Mouse (Mus musculus) spleen, postnatal 0 days (tissue): ENCODE measurements around the gene Pigl. TPM values are rescaled to one million over a fixed set of nuclear protein-coding genes. Genes with fewer than 3 reads are reported as not detected.

Experiments used
- polyA plus RNA-seq: library from polyadenylated mRNA; unstranded; fragments of >200 nt; fragmentation: Nextera tagmentation; extraction: Ambion mirVana; gene quantifications from 2 replicates; pipeline ENCODE4 v1.2.1, GENCODE M21; 2015

The Pigl gene
- 5.1 and 5.6 TPM in 2 replicates for polyA plus RNA-seq

GRCm38 (mm10) chr11:62458276-62458724, at the start of gene Pigl, which contains the start of gene Ncor1:
TSS of gene Pigl (plus strand) at chr11:62458460.
TSS of gene Ncor1 (minus strand) at chr11:62458541.

GRCm38 (mm10) chr11:62539089-62539890, 81.0 kb downstream of the Pigl start, which contains the start of gene Cenpv:
TSS of gene Cenpv (minus strand) at chr11:62539261.

DNA sequence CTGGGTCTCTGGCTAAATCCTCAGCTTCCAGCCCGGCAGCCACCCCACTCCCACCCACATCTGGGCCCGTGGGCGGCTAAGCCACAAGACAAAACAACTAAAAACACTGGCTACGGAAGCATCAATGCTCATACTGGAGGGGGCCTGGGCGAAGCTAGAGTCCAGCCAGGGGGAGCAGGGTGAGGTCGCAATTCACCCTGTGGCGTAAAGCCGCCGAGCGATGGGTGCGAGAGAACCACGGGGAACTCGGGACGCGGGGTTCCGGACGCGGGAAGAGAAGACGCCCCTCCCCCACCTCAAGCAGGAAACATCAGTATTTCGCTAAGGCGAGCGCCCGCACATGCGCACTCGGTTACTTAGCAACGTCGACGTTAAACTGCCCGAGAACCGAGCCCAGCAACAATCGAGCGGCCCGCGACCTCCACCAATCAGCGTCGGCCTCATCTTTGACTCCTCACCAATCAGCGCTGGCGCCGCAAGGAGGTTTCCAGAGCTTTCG, 92.5 kb downstream of the Pigl start, which contains the start of gene Ubb:
Gene Ubb, plus strand, starts transcription at position 445 of the 499 bp plus-strand sequence.

Other genes starting within 250 kb of the Pigl start
- 1.2 and 1.4 TPM in 2 replicates for gene Adora2b, start 209.5 kb upstream of the Pigl start, polyA plus RNA-seq
- gene Zswim7, start 177.1 kb upstream of the Pigl start, polyA plus RNA-seq, result 16.1 and 17.1 TPM in 2 replicates
- 8.3 and 8.8 TPM in 2 replicates for gene Ttc19, start 177.0 kb upstream of the Pigl start, polyA plus RNA-seq
- 108 and 117 TPM in 2 replicates for gene Ncor1, start 81 bp downstream of the Pigl start, polyA plus RNA-seq
- gene Cenpv, start 80.8 kb downstream of the Pigl start, polyA plus RNA-seq, result 28.7 and 29.7 TPM in 2 replicates
- gene Ubb, start 92.7 kb downstream of the Pigl start, polyA plus RNA-seq, result 1,727 and 1,843 TPM in 2 replicates
- gene Trpv2, start 116.0 kb downstream of the Pigl start, polyA plus RNA-seq, result 12.1 and 13.7 TPM in 2 replicates
- gene Lrrc75a, start 190.1 kb downstream of the Pigl start, polyA plus RNA-seq, result 4.4 and 5.0 TPM in 2 replicates
- 17.5 and 24.3 TPM in 2 replicates for gene Mmgt2, start 190.2 kb downstream of the Pigl start, polyA plus RNA-seq